Mouse (Mus musculus) kidney, adult 18-20 months (tissue): ENCODE data around the gene 4921504E06Rik.

Experiments used
- DNase-seq: peaks from one replicate; pipeline ENCODE4 v3.0.0; 2021

4921504E06Rik gene

DNA sequence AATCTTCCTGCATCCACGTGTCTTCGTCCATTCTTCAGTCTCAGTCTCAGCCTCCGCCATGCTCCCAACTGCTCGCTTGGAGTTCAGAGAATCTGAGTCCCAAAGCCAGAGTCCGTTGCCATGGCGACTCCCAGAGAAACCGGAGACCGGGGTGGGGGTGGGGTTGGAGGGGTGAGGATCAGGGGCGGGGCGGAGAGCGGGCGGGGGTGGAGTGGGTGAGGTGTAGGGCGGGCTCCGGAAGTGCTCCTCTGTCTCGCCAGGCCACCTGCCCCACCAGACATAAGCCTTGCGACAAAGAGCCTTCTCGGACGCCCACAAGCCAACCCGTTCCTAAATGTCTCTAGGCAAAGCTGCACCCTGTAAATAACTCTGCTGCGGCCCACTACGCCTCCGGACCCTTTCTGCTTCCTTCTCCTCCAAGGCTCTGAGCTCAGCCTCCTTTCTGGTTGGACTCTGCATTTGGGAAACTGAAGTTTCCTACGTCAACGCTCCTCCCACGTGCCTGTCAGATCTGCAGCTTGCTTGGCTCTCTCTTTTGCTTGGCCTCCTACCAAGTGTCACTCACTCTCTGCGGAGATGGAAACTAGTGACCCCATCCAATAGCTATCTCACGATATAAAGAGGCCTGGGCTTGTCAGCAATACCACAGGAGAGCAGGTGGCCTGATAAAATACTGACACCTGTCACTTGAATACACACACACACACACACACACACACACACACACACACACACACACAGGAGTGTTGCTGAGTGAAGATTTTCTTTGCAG is at the start of gene 4921504E06Rik:
TSS of gene 4921504E06Rik (minus strand) at position 94 of the 772 bp plus-strand sequence.
- peak; percentile 82 for DNase-seq

DNA sequence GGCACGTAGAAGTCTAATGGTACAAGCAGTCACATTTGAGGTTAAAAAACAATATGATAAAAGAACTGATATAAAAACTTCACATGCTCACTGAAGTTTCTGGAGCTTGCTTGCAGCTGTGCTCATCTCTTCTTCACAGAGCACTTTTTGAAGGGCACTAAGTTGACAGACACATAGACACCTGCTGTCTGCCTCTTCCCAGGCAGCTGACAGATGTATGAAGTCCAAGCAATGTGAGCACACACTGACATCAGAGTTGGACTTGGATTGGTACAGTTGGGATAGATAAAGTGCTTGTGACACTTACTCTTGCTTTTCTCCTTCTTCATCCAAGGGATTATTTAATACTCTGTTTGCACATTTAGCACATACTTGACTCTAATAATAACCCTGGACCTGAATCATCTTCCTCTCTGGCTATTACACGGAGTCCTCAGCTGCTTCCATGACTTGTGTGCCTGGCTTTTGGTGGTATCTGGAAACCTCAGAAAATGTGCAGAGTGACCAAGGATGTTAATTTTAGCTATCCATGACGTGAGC is 47.7 kb upstream of the 4921504E06Rik start:
- DNase-seq = no peak

DNA sequence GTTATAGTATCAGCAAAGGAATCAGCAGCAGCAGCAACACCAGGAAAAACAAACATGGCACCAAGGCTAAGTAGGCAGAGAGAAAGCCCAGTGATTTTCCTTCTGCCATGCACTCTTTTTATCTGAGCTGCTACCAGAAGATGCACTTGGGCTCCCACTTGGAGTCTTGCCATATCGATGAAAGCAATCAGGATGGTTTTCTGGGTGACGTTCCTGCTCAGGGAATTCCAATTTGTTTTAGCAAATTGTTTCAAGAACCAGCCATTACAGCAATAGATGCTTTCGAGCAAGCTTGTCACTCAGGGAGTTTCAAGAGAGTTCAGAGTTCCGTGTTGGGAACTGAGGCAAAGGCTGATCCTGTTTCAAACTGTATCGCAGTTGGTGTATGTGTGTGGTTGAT is 47.1 kb upstream of the 4921504E06Rik start:
- DNase-seq = no peak

DNA sequence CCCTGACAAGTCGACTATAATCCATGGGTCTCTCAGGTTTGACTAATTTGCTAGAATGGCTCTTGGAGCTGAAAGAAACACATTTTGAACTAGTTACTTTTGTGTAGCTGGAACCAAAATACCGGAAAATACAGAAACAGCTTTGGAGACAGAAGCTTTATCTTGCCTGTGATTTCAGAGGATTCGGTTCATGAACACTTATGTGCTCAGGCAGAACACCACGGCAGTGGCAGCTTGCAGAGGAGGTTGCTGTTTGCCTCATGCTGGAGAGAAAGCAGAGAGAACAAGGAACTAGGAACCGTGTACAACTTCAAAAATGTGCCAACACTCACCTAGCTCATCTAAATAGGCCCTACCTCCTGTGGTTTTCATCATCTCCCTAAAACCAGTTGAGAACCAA is 46.1 kb upstream of the 4921504E06Rik start:
- no peak for DNase-seq

DNA sequence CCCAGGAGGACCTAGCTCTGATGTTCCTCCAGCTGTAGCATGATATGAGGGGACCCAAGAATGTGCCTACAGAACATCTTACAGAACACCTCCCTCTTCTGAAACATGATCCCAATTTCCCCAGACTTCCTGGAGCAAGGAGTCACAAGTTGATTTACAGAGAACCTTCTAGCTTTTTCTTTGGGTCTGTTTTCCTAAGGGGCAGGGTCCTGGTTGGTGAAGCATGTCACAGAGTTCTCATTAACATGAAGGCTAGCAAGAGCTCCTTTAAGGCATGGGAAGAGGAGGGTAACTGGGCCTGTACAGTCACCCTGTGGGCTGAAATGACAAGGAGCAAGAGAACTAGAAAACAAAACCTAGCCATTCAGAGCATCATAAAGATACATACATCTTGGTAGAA is 43.3 kb upstream of the 4921504E06Rik start:
- DNase-seq = peak; percentile 6

DNA sequence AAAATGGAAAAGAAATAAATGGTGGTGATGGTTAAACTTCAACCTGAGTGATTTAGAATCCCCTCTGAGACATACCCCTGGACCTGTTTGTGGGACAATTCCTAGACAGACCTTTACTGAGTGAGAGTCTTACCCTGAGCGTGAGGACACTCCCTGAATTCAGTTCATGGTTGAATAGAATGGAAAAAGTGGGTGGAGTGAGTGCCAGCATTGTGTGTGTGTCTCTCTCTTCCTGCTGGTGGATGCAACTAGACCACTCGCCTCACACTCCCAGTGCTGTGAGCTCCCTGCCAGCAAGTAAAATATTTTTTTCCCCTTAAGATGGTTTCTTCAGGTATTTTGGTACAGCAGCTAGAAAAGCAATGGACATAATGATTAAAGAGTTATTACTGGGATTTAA is 42.7 kb upstream of the 4921504E06Rik start:
- no peak for DNase-seq

DNA sequence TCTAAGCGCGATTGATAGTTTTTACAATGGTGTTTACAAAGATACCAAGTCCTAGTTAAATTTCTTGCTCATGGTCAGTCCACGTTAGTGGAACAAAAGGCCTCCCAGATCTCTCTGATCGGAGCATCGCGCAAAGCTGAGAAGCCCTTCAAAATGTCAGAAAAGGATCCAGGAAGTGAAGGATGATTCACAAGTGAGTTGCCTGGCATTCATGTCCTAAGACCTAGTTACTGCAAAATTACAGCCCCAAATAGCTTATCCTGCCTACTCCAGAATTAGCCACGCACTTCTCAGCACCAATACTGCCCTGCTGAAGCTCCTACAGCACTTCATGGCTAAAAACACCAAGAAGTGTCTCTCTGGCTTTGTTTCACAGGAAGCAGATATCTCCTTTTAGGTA is 41.1 kb upstream of the 4921504E06Rik start:
- DNase-seq = no peak

DNA sequence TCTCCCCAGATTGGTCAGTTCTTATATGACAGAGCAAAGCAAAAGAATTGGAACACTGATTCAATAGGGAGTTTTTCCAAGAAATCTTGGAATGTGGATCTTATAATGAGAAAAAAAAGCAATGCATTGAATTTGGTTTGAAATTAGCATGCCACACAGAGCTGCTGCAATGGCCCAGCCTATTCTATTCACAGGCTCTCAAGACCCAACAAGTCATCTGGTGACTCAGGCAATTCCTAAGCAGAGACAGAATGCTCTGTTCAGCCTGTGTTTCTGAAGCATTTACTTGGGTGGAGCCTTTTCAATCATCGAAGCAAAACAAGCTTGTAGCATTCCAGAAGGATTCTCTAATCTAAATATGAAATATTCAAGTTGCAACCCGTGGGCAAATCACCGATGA is 26.1 kb upstream of the 4921504E06Rik start:
- DNase-seq = no peak

DNA sequence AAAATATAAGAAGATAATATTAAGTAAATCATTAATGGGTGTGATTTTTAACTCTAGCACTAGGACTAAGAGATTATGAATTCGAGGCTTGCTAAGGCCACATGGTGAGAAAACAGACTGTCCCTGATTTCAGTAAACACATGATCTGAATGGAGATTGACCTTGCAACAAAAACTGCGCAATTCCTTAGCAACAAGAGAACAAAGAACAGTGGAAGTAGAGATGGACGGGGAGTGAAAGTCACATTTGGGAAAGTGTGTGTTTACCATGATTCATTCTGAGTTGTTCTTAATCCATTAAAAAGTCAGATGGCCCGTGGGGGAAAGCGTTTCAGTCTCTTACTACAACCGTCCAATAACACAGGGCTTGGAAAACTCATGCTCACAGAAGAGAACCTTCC is 25.5 kb upstream of the 4921504E06Rik start:
- no peak for DNase-seq

DNA sequence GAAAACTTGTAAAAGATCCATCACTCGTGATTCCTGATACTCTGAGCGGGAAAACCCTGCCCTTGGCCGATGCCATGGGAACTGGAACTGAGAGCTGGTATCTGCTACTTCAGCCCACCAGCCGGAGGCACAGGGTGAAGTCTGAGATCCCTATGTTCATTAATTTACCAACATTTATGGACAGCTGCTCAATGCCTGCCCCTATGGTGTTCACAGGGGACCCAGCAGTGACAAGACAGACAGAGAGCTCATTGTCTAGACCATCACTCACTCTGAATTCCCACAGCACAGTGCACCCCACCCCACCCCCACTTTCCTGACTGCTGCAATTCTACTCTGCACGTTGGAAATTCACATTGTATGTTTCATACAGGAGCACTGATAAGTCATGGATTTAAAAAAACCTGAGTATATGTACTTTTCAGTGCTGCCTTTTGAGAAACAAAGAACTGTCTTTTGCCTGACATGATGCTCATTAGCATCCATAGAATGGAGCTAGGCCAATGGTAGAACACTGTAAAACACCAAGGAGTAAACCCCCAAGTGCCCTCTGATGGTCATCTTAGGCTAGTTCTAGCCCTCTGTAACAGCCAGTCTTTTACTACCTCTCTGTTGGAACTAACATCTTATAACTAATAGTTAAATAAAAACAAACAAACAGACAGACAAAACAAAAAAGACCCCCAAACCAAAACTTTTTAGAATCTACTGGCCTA is 8.6 kb upstream of the 4921504E06Rik start:
- no peak for DNase-seq

DNA sequence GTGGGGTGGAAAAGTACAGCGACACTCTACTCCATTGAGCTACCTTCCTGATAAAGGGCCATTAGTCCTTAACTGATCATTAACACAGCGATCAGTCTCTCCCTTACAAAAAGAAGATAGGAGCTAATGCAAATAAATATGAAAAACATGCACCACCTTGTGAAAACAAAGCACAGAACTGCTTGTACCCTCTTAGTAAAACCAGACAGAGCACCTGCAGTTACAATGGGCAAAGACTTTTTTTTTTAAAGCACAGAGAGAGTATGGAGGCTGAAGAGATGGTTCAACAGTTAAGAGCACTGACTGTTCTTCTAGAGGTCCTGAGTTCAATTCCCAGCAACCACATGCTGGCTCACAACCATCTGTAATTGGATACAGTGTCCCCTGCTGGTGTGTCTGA is 6.9 kb upstream of the 4921504E06Rik start:
- DNase-seq = no peak

DNA sequence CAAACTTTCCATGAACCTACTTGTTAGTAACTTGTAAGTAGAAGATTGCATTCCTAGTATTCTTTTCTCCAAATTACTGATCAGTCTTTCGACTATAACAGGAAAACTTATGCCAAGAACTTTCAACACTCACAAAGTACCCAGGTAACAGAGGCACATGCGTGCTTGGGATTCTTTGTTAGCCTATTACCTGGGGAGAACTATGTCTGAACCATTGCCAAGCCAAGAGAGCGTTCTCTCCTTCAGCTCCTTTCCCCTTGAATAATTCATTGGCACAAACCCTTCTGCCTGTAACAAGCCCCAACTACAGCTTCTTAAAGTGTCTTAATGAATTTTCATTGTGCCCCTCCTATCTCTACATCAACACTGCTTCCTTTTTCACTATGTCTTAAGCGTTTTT is 6.4 kb upstream of the 4921504E06Rik start:
- DNase-seq = peak; percentile 10

DNA sequence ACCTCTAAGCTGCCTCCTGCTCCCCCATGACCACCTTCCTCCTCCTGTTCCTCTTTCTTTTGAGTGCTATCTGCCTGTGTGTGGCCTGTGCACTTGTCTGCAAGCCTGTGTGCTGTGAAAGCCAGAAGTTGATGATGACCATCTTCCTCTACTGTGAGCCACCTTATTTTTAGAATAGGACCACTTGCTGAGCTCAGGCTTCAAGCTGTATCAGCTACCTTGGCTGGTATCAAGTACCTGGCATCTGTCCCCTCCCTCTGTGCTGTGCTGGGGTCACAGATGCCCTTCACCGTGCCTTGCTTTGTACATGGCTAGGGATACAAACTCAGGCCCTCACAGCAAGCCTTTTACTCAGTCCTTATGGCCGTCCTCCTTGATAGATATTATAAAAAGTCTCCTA is 2.3 kb downstream of the 4921504E06Rik start:
- no peak for DNase-seq

DNA sequence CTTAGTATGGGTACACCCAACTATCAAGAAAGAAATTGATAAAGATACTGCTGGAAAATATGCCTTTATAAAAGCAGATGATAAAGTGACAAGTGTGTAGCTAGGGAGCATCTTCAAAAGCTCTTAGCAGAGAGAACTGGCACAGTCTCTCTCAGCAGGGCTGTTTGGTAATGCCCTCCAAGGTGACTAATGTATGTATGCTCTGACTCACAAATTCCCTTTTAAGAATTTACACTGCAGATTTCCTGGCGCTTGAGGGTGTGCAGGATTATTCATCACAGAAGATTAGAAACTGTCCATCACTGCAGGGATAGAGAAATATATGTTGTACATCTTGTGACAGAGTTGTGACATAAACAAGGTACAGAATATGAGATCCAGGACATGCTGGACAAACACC is 12.8 kb downstream of the 4921504E06Rik start:
- DNase-seq = no peak

DNA sequence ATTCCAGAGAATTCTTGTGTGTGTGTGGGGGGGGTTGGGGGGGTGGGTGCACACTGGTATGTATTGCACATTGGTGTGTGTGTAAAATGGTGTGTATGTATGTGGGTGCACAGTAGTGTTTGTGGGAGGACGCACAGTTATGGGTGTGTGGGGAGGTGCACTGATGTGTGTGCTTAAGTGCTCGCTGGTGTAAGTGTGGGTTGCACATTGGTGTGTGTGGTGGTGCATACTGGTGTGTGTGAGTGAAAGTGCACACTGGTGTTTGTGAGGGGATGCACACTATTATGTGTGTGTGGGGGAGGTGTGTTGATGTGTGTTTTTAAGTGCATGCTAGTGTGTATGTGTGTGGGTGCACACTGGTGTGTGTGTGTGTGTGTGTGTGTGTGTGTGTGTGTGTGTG is 24.3 kb downstream of the 4921504E06Rik start:
- no peak for DNase-seq

DNA sequence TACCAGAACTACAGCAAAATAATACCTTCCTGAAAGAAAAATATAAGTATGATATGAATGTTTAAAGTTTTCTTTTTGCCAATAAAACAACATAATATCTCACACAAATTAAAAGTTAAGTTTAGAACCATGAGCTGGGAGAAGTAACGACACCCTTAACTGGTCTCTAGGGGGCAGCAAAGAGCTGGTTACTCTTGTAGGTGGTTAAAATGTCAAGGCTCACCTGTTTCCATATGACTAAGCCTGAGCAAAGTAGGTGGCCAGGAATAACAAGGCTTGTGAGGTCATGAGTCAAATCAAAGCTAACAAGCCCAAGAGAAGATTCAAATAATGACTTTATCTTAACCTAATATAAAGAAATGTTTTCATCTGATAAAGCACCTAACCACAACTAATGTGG is 24.9 kb downstream of the 4921504E06Rik start:
- peak; percentile 41 for DNase-seq

DNA sequence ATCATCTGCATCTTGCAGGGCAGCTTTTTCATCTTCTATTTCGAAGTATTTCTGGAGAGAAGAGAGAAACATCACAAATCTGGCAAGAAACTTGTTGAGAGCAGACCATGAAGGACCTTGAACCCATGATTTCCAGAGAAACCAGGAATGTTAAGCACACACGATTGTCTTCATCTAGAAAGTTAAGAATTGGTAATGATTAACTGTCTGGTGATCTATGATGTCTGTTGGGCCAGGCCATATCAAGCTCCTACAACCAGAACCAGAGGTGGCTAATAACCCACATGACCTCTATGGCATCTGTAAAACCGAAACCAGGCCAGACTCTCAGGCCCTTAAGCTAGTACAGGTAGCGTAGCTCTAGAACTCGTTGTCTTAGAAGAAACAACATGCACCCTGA is 29.6 kb downstream of the 4921504E06Rik start:
- peak; percentile 5 for DNase-seq

DNA sequence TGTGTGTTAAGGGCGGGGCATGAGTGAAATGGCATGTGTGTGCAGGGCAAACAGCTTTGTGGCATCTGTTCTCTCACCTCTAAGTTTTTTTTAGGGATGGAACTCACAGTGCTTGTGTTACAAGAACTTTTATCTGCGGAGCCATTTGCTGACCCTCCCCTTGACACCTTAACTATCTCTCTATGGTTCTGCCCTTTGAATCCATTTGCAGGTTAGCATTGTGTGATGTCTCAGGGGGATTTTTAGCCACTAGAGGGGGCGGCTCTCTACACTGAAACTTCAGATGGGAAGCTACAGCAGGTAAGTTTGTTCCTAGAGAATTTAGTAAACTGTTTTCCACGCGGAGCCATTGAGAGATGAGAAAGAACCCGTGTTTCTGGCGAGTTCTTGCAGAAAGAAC is 32.1 kb downstream of the 4921504E06Rik start:
- peak; percentile 42 for DNase-seq

DNA sequence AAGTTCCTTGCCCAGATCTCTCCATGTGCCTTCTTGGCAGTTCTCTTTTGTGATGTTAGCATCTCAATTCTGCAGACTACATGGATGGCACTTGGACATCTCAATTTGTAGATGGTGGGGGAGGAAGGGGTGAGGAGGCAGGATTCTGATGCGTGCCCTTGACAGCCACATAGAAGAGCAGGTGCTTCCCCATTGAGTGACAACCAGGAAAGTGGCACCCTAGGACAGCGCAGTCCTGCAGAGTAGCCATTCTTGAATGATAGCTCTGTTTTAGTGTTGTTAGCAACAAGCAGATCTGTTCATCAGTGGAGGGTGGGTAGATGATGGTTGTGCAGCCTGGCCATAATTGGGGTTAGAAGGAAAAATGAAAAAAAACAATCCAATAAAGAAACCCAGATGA is 33.1 kb downstream of the 4921504E06Rik start:
- no peak for DNase-seq

DNA sequence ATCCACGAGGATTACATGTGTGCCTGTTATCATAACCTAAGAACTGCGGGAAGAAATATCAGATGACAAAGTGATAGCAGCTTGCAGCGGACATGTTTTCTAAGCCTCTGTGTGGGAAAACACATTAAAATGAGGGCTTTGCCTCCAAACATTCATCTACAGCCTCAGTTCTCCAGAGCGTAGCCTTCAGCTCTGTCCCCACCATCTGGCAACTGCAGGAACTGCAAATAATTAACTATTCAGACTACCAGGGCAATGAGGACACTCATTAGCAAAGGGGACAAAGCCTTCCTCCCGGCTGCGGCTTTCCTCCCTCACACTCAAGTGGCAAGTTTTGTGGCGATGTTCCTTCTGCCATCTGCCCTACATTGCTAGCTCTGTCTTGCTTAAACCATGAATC is 33.9 kb downstream of the 4921504E06Rik start:
- DNase-seq = peak; percentile 62

DNA sequence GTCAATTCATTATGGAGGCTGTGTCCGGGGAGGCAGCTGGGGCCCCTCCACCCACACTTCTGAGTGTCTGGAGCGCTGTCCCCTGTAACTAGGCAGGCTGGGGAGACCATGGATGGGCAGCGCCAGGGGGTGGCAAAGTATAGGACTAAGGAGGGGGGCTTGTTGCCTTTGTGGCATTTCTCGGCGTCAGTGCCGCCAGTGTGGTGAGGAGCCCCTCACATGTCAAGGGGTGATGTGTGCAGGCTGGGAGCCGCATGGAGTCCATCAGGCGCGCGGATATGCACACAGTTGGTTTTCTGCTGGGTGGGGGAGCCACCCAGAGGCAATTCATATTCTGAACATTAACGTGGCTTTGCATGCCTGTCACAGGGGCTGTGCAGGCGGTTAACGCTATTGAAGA is 35.8 kb downstream of the 4921504E06Rik start:
- no peak for DNase-seq

DNA sequence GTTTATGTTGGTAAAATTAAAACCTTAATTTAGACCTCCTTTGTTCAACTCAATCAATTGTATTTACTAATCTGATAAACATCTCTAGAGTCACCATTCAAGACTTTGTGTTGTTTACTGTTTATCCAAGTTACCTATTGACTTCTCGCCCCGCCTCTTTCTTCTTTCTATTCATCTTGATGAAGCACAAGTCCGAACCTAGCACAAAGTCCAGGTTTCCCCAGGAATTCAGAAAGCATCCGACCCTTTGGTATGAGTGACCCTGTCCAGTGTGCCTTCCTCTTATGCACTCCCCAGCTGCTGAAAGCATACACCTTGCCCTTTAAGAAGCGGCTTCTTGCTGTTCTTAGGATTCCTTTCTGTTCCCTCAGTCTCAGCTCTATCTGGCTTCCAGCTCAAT is 41.3 kb downstream of the 4921504E06Rik start:
- DNase-seq = peak; percentile 28

DNA sequence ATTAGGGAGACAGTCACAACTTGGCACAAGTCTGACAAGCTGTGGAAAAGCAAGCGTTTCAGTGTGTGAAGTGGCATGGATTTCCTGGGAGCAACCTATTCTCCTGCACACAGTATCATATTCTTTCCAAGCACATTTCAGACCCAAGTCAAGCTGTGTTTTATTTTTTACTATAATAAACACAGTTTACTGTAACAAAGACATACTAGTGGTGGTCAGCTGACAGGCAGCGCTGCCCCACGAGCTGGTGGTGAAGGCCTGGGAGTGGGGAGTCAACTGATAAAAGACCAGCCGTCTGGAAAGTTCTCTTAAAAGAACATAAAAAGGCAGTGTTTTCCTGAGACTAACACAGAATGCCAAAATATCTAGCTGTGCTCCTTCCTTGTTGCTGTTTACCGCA is 42.7 kb downstream of the 4921504E06Rik start:
- DNase-seq = no peak

DNA sequence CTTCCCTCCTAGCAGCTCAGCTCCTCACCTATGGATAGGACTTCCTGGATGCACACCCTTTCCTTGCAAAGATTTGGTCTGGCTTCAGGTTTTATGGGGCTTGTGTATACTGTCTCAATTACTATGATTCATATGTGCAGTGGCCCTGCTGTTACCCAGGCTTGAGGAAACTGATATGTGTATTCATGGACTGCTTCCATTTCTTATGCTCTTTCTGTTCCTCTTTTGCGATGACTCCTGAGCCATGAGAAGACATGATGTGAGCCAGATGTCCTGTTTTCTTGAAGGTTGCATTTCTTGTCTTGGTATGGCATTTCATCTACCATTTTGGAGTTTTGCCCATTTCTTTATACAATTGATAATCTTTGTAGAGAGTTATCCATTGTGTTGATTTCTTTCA is 48.0 kb downstream of the 4921504E06Rik start:
- no peak for DNase-seq
